In the genomic region with DNA sequence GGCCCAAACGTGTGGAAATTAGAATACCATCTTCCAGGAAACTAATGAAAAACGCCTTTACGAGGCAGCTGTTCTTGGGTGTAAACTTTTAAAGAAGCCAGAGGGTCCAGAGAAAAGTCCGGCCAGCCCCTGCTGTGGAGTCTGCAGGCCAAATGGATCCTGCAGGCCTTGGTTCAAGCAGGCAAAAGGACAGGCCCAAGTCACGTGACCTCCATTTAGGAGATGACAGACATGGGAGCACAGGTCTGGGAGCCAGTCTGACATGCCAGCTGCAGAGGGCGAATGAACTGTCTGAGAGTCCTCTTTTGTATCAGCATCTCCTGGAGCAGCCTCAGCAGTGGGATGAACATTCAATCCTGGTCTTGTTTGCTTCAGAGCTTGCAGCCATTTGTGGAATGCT, we compare ENCODE assay signal across 15 mouse cellular contexts.
"Had no signal": no experiment of that assay in that cellular context is flagged by ENCODE, and none has a peak within 500 bp of the region (broad histone marks: within the 10 kb centered on the region; RNA-seq: fewer than 3 reads in every experiment).

No protein-coding gene starts in this region.

- H3K9ac ChIP-seq: liver, embryonic 13.5 days; liver, postnatal 0 days; lung, embryonic 15.5 days; midbrain, embryonic 15.5 days; neural tube, embryonic 13.5 days had no signal

- DNase-seq: kidney, adult 18-20 months; kidney, postnatal 10 days; kidney, postnatal 4 days; liver, embryonic 13.5 days; liver, postnatal 0 days; lung, postnatal 14 days; retina, postnatal 1 day; right cerebral cortex, postnatal 4 days; spleen, adult 18-20 months had no signal

- H3K4me1 ChIP-seq: liver, embryonic 13.5 days; megakaryocyte, embryonic 14.5 days; midbrain, embryonic 15.5 days; neural tube, embryonic 13.5 days had no signal

- ATAC-seq: liver, postnatal 0 days; midbrain, embryonic 15.5 days had no signal

- H3K27ac ChIP-seq: liver, embryonic 13.5 days; lung, embryonic 15.5 days; macrophage; midbrain, embryonic 15.5 days; neural tube, embryonic 13.5 days had no signal

- H3K4me2 ChIP-seq: liver, embryonic 13.5 days; lung, embryonic 15.5 days; midbrain, embryonic 11.5 days; midbrain, embryonic 15.5 days; neural tube, embryonic 13.5 days had no signal

- H3K27me3 ChIP-seq: liver, embryonic 13.5 days; lung, embryonic 15.5 days; midbrain, embryonic 15.5 days; neural tube, embryonic 13.5 days had no signal

- H3K36me3 ChIP-seq: liver, embryonic 13.5 days; lung, embryonic 15.5 days; midbrain, embryonic 15.5 days; neural tube, embryonic 13.5 days had no signal

- H3K9me3 ChIP-seq: liver, embryonic 13.5 days; lung, embryonic 15.5 days; megakaryocyte, embryonic 14.5 days; midbrain, embryonic 15.5 days; neural tube, embryonic 13.5 days had no signal

- H3K4me3 ChIP-seq: liver, embryonic 13.5 days; lung, embryonic 15.5 days; megakaryocyte, embryonic 14.5 days; midbrain, embryonic 15.5 days; neural tube, embryonic 13.5 days had no signal
